Mouse (Mus musculus) natural killer cell, adult 2 months (primary cell): Measurements from ENCODE around the gene Anp32e.
"Not testable (repeated sequence)": the region's sequence is repeated elsewhere in the genome, so short reads cannot be mapped to it uniquely, and the experiment has no call there.

ENCODE experiments used
- DNase-seq, 2 experiments: peaks; one replicate each; pipeline ENCODE4 v3.0.0; 2022; ENCODE audit warnings: low spot score in 2 of 2

Anp32e gene

DNA sequence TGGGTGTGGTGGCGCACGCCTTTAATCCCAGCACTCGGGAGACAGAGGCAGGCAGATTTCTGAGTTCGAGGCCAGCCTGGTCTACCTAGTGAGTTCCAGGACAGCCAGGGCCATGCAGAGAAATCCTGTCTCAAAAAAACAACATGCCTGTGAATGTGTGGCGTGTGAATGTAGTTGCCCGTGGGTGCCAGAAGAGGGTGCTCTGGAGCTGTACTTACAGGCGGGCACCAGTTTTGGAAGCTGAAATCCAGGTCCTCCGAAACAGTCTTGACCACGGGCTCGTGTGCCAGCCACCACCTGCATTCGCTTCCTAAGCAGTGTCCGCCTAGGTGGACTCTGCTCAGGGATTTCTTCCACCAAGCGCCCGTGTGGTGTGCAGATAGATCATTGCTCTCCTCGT lies 9.8 kb downstream of the Anp32e start:
- peak in 1 of 2 experiments; percentile 33 for DNase-seq

DNA sequence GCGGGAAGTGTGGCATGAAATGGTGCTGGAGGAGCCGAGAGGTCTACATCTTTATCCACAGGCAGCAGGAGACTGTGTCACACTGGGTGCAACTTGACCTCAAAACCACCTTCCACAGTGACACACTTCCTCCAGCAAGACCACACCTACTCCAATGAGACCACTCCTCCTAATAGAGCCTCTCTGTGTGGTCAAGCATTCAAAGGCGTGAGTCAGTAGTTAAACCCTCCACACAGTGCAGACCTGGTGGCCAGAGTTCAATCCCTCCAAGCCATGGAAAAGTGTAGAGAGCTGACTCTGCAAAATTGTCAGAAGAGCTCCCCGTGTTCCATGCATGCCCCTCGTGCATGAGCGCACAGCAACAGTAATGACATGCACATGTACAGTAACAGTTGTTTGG lies 13.7 kb downstream of the Anp32e start:
- no peak for DNase-seq

DNA sequence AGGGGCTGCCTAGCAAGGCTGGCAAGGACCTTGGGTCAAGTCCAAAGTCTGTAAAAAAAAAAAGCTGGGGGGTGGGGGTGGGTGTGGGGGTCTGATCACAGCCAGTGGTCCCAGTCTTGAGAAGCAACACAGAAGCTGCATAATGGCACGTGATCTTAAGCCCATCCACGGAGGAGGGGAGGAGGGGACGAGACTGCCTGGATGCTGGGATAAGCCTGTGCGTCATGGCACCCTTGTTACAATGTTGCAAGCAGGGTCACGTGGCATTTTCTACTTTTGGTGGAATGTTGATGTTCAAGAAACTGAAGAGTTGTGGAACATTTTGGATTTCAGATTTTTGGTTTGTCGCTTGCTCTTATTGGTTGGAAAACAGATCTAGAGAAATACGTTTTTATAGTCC lies 14.2 kb downstream of the Anp32e start:
- DNase-seq, result no peak

DNA sequence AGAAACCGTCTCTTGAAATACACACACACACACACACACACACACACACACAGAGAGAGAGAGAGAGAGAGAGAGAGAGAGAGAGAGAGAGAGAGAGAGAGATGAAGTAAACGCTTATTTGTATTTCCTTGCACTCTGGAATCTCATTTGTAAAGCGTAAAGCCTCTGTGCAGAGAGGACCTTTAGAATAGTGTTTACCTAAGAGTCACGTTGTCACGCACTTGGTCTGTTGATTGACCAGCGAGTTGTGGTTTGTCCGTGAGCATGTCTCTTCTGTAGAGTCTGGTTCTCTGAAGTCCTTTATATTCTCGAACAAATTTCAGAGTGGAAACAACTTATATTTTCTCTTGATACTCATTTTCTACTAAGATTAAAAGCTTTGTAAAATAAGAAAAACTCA lies 15.7 kb downstream of the Anp32e start:
- no peak for DNase-seq

DNA sequence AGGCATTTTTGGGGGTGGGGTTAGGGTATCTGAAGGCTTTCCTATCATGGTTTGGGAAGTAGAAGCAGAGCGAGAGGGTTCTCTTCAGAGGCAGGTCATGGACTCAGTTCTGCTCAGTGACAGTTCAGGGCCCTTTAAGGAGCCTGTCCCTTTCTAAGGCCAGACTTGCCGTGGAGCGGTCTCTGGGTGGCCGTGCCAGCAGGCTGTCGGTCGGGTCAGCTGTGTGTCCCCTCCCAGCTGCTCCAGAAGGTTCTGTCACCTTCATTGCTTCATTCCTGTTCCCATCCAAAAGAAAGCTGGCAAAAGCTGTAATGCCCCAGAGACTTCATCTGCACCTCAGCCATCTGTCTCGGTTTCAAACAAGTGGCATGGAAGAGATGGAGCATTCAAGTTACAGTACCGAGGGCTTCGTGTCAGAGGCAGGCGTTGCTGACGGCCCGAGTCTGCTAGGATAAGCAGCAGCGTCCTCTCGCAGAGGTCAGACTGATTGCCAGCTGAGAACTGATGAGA lies 16.7 kb downstream of the Anp32e start:
- DNase-seq, result no peak

DNA sequence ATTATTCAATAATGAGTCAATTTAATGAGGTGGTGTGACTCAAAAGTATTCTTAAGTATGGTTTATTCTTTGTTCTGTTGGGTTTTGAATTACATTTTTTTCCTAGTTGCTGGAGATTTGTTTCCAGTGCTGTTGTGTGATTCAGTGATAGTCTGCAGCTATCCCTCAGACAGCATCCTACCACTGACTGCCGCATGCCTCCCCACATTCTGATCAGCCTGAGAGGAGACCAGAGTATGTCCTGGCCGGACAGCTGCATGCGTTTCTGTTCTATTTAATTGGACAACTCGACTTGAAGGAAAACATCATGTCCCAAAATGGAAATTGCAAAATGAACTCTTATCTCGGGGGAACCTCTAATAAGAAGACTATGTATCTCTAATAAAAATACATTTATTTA lies 19.3 kb downstream of the Anp32e start:
- DNase-seq, result no peak

DNA sequence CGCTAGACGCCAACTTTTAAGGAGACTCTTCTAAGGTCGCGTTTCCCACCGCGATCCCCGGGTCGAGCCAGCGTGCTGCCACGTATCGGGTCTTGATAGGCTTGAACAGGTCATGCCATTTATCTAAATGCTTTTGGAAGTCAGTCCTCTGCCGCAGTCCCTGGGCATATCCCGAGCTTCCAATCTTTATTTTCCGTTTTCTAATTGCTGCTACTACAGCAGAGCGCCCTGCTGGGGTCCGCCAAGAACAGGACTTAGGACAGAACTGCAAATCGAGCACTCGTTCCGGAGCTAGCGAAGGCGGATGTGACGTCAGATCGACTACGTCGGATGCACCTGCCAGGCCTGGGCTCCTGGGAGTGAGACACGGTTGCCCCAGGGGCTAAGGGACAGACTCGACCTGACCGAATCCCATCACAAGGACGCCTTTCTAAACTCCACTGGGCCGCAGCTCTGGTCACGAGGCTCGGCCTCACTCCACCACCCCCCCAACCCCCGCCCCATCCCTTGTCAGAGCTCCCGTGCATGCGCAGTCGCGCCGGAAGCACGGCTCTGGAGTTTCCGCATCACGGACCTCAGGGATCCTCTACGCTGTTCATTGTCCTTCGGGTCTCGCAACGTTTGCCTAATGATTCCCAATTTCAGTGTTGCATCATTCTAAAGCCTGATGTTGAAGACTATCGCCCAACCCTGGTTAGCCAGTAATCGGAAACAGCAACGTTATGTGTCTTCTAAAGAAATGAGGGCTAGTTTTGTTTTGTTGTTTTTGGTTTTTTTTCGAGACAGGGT lies 21.9 kb downstream of the Anp32e start:
- DNase-seq, result peak; percentile 89 to 90

DNA sequence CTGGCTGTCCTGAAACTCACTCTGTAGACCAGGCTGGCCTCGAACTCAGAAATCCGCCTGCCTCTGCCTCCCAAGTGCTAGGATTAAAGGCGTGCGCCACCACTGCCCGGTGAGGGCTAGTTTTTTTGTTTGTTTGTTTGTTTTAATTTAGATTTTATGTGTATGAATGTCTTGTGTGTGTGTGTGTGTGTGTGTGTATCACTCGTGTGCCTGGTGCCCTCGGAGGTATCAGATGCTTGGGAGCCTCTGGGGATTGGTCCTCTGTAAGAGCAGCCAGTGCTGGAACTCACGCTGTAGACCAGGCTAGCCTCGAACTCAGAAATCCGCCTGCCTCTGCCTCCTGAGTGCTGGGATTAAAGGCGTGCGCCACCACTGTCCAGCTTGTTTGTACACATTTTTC lies 22.5 kb downstream of the Anp32e start:
- not testable (repeated sequence) for DNase-seq

DNA sequence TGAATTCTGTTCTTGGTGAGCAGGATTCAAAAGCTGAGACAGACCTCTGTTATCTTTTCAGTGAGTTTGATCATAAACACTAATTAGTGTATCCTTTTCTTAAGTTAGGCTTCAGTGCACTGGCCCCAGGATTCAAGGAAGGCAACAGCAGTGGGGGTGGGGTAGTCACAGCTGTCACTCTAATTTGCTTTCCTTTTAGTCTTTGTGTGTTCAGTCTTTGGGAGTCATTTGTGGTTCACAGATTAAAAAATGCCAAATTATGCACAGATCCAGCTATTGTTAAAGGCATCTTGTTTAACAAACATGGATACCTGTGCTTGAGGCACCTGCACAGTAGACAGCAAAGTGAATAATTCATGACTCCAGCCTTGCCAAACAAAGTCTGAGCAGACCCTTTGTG lies 24.0 kb downstream of the Anp32e start:
- no peak for DNase-seq

DNA sequence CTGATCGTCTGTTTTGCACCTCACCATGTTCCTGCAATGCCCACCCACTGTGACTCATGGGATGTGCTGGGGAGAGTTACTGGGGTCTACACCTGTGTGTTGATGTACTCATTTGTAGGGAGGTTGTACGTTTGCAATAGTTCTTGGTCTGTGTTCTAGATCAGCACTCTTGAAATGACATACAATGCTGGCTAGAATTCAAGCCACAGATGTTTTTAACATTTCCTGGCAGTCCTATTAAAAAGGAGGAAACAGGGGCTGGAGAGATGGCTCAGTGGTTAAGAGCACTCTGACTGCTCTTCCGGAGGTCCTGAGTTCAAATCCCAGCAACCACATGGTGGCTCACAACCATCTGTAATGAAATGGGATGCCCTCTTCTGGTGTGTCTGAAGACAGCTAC lies 24.5 kb downstream of the Anp32e start:
- no peak for DNase-seq

DNA sequence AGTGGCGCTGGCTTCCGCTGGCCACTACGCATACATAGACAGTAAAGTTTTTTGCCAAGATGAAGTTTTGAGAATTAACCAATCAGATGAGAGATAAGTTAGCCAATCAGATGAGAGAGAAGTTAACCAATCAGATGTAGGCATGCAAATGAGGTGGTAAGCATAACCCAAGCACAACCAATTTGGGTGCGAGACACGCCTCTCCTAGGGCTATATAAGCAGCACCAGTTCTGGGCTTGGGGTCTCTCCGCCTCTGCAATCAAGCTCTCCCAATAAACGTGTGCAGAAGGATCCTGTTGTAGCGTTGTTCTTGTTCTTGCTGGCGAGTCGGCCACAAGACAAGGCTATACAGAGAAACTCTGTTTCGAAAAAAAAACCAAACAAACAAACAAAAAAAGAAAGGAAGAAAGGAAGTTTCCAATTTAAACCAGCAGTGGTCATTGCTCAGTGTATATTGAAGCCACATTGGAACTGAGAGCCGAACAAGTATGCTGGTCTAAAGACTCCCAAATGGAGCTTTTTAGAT lies 25.7 kb downstream of the Anp32e start:
- not testable (repeated sequence) for DNase-seq

DNA sequence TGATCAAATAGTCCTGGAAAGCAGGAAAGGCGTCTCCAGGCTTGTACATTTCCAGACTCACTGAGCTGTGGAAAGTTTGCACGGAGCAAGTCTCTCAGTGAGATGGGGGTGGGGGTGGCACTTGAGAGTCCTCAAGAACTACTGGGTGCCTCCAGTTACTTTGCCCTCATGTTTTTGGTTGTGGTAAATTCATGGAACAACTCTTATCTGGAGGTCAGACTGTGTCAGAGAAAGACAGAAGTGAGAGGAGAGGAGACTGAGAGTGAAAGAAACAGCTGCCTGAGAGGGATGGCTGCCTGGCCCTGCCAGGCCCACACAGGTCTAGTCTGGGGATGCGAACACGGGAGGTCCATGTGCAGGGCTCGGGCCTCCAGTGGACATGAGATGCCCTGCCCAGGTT lies 26.3 kb downstream of the Anp32e start:
- DNase-seq, result no peak

DNA sequence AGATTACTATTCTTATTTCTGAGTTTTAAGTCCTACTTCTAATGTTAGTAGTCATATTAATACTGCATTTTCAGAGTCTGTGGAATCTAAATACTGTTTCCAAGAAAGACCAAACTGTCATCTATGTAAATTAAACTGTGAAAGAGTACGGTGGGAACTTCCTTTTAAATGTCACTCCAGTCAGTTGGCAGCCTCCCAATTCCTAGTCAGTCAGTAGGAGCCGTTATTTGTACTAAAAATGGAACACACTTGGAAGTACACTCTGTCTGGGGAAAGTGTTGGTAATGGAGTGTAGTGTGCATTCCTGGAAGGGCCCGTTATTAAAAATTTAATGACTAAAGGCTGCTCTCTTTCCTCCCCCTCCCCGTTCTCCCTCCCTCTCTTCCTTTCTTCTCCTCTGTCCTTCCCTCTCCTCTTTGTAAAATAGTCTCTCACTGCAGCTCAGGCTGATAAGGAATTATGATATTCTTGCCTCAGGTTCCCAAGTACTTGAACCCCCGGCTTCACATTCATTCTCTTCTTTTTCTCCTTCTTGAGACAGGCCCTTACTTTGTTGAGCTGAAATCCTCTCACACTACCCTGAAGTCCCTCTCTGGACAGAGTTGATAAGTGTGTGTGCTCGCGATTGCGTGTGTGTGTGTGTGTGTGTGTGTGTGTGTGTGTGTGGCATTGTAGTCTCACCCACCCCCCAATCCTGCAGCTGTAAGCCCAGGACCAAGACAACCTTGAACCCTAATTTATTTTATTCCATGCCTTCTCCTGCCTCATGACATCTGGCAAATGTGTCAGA lies 28.5 kb downstream of the Anp32e start:
- no peak for DNase-seq

DNA sequence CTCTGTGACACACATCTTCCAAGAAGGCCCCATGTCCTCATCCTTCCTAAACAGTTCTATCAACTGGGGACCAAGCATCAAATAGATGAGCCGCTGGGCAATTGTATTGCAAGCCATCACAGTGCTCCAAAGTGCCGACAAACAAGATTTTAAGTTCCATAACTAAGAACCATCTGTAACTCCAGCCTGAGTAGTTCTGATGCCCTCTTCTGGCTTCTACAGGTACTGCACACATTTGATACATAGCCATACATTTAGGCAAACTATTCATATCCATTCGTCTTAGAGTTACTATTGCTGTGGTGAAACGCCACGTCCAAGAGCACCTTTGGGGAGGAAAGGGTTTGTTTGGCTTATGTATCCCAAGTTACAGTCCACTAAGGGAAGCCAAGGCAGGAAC lies 30.0 kb downstream of the Anp32e start:
- peak; percentile 30 to 50 for DNase-seq

DNA sequence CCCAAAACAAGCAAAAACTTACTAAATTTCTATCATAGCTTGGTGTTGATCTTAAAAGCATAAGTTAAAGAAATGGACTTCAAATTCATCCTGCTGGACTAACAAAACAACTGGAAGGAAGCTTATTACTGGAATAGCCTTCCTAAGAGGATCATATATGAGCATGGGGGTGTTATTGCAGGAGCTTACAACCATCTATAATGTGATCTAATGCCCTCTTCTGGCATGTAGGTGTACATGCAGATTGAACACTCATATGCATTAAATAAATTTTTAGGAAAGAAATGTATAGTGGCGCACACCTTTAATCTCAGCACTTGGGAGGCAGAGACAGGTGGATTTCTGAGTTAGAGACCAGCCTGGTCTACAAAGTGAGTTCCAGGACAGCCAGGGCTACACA lies 30.8 kb downstream of the Anp32e start:
- DNase-seq, result no peak

DNA sequence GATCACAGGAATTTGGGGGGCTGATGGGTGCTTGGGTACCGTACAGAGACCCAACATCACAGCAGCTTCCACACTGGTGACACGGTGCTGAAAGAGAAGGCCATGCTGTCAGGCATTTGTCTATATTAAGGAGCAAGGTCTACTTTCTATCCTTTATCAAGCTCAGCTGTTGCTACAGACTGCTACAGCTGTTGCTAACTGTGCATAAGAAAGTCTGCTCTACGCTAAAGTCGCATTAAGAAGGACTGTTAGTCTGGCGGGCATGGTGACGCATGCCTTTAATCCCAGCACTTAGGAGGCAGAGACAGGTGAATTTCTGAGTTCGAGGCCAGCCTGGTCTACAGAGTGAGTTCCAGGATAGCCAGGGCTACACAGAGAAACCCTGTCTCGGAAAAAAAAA lies 33.1 kb downstream of the Anp32e start:
- not testable (repeated sequence) for DNase-seq

DNA sequence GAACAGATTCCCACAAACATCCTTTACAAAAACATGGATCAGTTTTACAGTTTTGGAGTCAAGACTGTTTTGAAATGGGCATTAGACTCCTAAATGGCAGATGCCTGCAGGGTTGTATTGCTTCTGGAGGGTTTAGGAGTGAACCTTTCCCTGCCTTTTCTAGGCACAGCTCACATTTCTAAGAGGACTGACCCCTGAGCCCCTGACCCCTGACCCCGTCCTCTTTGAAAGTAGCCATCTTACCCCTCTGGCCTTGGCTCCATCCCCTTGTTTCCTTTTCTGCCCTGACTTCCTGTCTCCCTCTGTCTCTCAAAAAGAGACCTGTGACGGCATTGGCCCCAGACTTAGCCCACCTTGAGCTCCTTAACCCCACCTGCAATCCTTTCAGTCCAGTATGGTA lies 34.2 kb downstream of the Anp32e start:
- no peak for DNase-seq

DNA sequence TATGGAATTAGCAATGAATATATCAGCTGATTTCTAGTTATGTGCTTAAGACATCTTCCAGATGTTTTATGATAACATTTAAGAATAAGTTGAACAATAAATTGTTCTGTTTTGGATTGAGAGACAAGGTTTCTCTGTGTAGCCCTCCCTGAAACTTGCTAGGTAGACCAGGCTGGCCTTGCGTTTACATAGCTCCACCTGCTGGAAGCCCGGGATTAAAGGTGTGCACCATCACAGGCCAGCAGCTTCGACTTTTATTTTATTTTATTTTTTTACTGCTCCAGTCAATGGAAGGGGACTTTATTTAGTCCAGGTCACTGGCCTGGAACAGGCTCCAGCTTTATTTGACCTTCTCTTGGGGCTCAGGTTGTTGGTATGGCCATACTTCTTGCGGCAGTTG lies 34.6 kb downstream of the Anp32e start:
- peak in 1 of 2 experiments; percentile 51 for DNase-seq

DNA sequence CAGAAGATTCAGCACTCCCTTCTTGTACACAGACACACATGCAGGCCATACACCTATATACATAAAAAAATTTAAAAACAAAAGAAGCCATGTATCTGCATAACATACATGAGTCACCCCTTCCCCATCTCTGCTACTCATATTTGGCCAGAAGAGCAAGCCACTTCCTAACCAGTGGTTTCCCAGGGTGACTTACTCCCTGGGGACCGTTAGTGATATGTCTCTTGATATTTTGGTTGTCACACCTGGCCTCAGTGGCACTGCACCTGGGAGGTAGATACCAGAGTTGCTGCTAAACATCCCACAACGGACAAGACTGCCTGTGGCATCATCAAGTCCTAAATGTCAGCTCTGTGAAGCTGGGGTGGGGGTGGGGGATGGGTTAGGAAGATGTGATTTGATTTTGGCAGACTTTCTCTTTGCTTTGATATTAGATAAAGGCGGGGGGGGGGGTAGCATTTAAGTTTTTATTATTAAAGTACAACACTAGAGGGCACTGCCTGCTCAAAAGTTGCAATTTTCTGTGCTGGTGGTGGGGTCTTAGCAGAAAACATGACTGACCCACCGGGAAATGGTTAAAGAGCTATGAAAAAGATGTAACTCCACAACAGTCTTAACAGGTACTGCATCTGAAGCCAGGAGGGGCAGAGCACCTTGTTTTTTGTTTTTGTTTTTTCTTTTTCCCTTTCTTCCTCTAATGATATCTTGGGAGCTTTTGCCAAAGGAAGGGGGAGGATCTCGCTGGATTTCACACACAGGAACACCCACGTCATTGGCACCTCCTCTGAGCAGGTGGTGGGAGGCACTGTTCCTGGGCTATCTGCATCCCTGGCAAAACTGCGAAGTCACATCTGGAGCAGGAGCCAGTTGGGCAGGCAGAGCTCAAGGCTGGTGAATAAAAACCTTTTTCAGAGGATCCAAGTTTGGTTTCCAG lies 36.7 kb downstream of the Anp32e start:
- DNase-seq, result peak in 1 of 2 experiments; percentile 50

DNA sequence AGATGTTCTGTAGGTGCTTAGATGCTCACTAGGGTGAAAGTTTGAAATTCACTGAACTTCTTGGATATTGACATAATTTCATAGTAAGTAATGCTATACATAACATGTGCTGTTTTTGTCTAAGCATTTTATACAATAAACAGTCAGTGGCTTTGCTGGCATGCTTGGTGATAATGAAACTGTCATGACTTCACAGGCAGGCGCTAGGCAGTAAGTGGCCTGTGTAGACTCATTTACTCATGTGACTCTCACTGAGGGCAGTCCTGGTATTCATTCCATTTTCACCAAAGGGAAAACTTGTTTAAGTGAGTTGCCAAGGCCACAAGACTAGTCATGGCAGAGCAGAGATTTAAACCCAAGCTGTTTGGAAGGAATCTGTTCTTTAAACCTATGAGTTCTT lies 40.2 kb downstream of the Anp32e start:
- DNase-seq, result no peak

DNA sequence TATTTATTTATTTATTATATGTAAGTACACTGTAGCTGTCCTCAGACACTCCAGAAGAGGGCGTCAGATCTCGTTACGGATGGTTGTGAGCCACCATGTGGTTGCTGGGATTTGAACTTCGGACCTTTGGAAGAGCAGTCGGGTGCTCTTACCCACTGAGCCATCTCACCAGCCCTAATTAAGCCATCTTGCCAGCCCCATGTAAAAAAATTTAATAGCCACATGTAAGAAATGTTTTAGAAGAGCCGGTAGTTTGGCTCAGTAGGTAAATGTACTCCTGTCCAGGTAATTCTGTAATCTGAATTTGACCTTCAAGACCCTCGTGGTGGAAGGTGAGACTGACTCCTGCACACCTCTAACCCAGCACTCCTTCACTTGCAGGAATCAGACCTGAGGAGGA lies 41.6 kb downstream of the Anp32e start:
- DNase-seq, result not testable (repeated sequence)
